Mouse (Mus musculus) forebrain, postnatal 0 days (tissue): ENCODE data around the gene Gm8104. TPM values are rescaled to one million over a fixed set of nuclear protein-coding genes. Genes with fewer than 3 reads are reported as not detected.

Experiments used
- polyA plus RNA-seq: library from polyadenylated mRNA; unstranded; fragments of >200 nt; fragmentation: Nextera tagmentation; extraction: Ambion mirVana; gene quantifications from 2 replicates; pipeline ENCODE4 v1.2.1, GENCODE M21; 2015
- total RNA-seq: library from RNA; depleted of rRNA; stranded (reverse); fragments of >200 nt; gene quantifications from 2 replicates; pipeline ENCODE4 v1.2.3, GENCODE M21; 2014; rRNA removed

The Gm8104 gene
- total and polyA plus RNA-seq, 2 experiments from 2014 or later: 0.08 to 0.10 TPM

Other genes starting within 250 kb of the Gm8104 start
- not detected in 2 replicates for gene Gm21977, start 247.1 kb upstream of the Gm8104 start, total RNA-seq
- gene Gm21977, start 247.1 kb upstream of the Gm8104 start, polyA plus RNA-seq: not detected in 2 replicates
- not detected in 2 replicates for gene Gm8082, start 107.0 kb upstream of the Gm8104 start, total RNA-seq
- gene Gm8082, start 107.0 kb upstream of the Gm8104 start, polyA plus RNA-seq: not detected in 2 replicates
- gene Gm10376, start 85.0 kb upstream of the Gm8104 start, total RNA-seq: not detected in 2 replicates
- gene Gm10376, start 85.0 kb upstream of the Gm8104 start, polyA plus RNA-seq: not detected in 2 replicates
- gene Gm8094, start 24.0 kb upstream of the Gm8104 start, total RNA-seq: not detected in 2 replicates
- not detected in 2 replicates for gene Gm8094, start 24.0 kb upstream of the Gm8104 start, polyA plus RNA-seq
- gene Gm7233, start 79.3 kb downstream of the Gm8104 start, total RNA-seq: not detected in 2 replicates
- gene Gm7233, start 79.3 kb downstream of the Gm8104 start, polyA plus RNA-seq: not detected in 2 replicates
- gene Gm8122, start 134.7 kb downstream of the Gm8104 start, total RNA-seq: not detected in 2 replicates
- gene Gm8122, start 134.7 kb downstream of the Gm8104 start, polyA plus RNA-seq: not detected in 2 replicates
- gene Gm8126, start 158.0 kb downstream of the Gm8104 start, total RNA-seq: not detected in 2 replicates
- not detected in 2 replicates for gene Gm8126, start 158.0 kb downstream of the Gm8104 start, polyA plus RNA-seq
- not detected in 2 replicates for gene Gm9732, start 174.4 kb downstream of the Gm8104 start, total RNA-seq
- not detected in 2 replicates for gene Gm9732, start 174.4 kb downstream of the Gm8104 start, polyA plus RNA-seq
- gene Gm8127, start 193.2 kb downstream of the Gm8104 start, total RNA-seq: not detected in 2 replicates
- gene Gm8127, start 193.2 kb downstream of the Gm8104 start, polyA plus RNA-seq: not detected in 2 replicates
- gene 1700001F09Rik, start 247.2 kb downstream of the Gm8104 start, total RNA-seq: not detected in 2 replicates
- not detected in 2 replicates for gene 1700001F09Rik, start 247.2 kb downstream of the Gm8104 start, polyA plus RNA-seq